Mouse (Mus musculus) ZHBTc4 (cell line): ENCODE data around the gene Ror2.
A peak's percentile ranks its signal among the peaks of the same experiment; 100 is the strongest.

Experiments
- DNase-seq: peaks from one replicate; pipeline ENCODE4 v3.0.0-alpha.2; 2011; ENCODE audit warnings: low read depth, low spot score

Gene Ror2

DNA sequence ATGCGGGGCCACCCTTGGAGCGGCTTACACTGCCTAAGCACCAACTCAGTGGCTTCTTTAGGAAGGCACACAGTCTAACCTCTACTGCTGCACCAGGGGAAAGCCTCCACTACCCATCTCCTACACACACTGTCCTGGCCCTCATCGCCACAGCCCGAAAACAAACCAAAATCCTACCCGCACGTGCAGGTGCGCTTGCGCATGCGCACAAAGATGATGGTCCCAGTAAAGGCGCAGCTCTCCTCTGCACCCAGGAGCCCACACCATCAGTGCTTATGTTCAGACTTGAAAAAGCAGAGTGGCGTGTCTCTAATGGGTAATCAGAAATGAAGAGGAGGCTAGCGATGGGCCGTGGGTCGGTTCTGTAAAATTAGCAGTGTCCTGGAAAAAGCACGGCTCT is 91.6 kb downstream of the Ror2 start:
- DNase-seq = peak; percentile 80

DNA sequence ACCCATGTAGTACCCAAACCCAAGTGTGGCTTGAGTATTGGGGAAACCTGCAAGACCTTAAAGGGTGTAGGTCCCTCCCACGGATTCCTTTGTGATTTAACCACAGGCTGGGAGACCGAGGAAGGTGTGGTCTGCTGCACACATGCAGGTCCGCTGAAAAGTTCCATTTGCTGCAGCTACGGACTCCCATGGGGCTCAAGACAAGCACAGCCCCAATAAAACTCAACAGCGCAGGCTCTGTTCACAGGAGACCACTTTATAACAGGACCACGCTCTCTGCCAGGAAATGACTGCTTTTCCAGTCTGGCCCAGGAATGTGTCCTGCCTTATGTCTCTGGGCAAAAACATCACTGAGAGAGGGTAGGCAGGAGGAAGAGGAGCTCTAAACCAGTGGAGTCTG is 92.2 kb downstream of the Ror2 start:
- DNase-seq = peak; percentile 74

DNA sequence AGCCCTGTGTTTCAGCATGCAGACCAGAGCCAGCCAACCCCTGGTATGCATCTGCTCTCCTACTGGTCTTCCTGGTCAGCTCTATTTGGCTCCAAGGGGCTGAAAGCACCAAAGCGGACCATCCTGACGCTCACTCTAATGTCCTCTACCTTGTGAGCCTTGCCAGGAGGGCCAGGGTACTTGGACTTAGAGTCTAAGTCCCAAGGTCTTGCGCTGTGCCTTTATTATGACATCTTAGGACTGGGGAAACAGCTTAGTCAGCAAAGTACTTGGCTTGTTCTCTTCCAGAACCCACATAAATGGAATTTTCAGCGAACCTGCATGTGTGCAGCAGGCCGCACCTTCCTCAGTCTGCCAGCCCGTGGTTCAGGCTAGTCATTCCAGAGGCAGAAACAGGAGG is 93.6 kb downstream of the Ror2 start:
- DNase-seq = no peak

DNA sequence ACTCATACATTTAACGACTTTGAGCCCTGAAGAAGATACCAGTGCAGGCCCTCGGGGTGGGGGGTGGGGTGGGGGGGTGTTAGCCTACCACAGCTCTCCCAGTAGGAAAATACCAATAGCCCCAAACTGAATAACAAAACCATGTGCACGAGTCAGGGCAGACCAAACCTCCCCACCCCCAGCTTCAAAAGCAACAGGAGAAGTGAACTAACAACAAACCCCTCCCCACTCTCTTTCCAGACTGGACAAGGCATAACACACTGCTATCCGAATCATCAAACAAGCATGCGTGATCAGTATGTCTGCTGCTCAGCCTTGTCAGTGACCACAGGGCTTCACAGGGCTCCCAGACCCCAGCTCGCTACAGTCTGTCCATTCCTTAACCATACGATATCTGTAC is 94.3 kb downstream of the Ror2 start:
- peak; percentile 73 for DNase-seq

DNA sequence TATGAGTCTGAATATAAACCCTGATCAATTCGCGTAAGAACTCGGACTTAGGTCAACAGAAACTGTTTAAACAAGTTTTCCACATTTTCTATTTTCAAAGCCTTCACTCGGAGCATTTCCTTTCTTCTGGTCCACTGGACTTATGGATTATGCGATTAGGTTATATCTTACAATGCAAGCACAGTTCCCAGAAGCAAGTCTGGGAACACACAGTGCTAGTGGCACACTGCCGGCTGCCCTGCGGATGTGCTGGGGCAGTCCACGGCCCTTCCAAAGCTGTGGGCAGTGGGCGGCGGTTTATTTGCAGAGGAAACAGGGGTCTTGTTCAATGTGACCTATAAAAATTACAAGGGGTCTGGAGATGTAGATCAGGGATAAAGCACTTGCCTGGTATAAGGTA is 97.0 kb downstream of the Ror2 start:
- DNase-seq = no peak

DNA sequence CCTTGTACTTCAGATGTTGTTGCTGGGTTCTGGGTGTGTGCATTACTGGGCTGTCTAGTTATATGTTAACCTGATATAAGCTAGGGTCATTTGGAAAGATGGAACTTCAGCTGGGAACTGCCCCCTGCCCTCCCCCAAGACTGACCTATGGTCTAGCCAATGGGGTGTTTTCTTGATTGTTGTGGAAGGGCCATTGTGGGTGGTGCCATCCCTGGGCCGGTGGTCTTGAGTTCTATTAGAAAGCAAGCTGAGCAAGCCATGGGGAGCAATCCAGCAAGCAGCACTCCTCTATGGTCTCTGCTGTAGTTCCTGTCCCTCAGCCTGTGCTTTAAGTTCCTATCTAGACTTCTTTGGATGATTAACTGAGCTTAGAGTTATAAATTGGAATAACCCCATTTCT is 101.1 kb downstream of the Ror2 start:
- DNase-seq = no peak

DNA sequence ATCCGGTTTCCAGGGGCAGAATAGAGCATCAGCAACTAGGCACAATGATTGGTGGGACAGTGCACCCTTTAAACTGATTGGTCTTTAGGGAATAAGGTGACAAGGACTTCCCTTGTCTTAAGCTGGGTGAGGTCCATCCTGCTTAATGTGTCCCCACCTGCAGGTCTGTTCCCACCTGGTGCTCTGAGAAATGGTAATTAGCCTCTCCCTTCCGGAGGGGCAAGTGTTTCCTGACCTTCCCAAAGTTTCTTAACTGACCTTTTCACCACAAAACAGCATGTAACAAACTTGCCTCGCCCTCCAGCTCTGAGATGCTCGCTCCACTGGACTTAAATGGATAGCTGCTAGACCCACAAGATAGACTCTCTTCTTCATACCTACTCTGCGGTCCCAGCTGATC is 101.8 kb downstream of the Ror2 start:
- DNase-seq = peak; percentile 95

DNA sequence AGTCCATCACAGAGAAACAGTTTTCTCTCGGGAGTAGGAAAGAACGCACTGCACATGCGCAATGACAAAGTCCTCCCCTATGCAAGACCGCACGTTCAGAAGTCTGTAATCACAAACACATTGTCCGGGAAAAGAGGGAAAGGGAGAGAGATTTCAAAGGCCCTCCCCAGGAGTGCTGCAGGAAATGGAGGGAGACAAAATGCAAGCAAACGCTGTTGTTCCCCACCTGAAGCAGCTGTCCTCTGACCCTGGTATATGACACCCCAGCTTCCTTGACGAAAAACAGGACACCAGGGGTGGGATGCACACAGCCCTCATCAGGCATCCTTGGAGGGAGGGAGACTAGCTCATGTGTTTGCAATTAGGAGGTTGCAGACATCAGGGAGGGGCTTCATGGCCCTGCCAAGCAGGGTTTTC is 102.8 kb downstream of the Ror2 start:
- DNase-seq = peak; percentile 78

DNA sequence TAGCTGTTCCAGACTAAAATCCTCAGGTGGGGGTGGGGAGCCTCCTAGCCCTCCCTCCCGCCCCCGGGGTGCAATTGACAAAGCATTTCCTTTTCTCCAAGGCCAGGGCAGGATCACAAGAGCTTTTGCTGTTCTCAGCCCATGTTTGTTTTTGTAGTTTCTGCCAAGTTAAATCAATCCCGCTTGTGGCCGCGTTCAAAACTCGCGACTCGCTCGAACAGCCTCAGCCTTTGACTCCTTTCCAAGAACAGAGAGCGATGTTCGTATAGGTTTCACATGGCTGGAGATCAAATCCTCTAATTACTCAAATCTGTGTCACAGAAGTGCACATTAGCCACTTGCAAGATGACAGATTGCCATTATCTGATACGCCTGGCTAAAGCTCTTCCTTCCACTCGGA is 107.3 kb downstream of the Ror2 start:
- peak; percentile 76 for DNase-seq

DNA sequence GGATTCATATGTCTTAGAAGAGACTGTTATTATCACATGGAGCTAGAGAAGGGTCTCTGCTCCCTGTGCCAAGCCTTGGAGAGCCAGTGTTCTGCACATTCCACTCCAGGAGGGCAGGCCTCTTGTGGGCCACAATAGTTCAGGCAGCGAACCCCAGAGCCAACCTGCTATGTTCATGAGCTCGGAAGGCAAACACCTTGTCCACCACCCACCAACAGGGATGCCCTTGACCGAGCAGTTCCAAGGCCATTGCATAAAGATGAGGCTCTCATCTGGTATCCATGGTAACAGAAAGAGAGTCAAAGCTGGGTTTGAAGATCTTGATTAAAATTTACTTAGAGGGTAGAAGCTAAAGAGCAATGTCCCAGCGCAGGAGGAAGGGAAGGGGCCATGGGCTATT is 107.8 kb downstream of the Ror2 start:
- DNase-seq = no peak

DNA sequence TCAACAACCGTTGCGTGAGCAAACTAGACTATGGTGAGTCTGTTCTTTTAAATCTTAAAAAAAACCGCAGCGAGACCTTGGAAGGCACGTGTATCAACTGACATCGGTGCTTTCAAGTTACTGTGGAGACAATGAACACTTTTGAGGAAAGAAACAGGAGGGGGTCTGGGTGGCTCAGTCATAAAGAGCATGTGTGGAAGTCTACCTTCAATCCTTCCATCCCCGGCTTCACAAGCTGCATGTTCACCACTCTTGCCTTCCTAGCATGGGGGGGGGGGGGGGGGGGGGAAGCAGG is 108.6 kb downstream of the Ror2 start:
- DNase-seq = no peak

DNA sequence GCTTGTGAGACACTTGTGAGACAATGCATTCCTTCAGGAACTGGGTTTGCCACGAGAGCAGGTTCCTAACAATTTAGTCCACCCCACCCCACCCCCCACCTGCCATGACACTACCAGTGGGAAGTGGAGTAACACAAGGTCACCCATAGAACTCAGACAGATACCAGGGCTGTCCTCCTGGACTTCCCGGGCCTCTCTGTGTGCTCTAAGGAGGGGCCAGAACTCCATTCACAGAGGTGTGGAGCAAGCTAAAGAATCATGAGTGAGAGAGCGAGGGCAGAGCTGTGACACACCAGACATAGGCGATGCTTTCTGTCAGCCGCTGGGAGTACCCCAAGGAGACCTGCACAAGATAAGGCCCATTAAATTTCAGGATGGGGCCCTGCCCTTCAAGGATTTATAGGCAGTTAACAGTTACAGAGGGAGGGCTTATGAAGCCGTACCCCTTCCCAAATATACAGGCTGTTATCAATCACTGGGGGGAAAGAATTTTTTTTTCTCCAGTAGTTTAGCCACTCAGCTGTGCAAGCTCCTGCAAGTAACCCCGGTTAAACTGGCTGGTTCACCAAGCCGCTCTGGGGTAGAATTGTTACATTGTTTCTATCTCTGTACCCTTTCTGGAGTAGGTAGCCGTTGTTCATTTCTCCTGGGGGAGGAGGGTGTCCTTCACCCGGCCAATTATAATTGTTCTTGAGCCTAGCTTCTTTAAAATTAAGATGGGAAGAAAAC is 109.1 kb downstream of the Ror2 start:
- DNase-seq = no peak

DNA sequence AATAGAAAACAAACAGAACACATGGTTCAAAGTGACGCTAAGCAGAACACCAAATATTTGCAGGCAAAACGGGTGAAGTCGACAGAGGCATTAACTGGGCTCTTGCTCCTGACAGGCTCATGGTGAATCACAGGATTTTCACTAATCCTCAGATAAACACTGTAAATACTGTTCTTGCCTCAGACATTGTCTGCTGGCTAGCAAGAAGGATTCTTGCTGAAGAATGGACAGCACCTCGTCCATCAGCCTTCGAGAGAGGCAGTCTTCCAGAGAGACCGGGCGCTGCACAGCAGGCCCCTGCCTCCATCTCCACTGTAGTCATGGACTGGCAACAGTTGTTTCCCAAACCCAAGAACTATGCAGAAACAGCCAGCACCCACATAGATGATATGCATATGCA is 110.9 kb downstream of the Ror2 start:
- no peak for DNase-seq

DNA sequence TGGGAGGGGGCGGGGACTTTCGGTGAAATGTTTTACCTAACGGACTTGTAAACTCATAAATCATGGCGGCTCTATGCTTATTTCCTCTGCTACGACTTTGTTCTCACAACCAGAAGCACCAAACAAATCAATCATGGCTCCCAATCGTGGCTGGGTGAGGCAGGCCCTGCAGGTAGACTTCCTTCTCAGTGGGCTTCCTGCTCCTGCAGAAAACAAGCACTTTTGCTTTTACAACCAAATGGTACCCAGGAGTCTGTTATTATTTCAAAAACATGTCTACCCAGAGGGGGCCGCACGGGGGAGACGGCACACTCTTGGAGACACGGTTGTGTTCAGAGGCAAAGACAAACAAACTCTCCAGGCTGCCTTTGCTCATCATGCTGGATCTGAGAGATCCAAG is 122.3 kb downstream of the Ror2 start:
- DNase-seq = no peak

DNA sequence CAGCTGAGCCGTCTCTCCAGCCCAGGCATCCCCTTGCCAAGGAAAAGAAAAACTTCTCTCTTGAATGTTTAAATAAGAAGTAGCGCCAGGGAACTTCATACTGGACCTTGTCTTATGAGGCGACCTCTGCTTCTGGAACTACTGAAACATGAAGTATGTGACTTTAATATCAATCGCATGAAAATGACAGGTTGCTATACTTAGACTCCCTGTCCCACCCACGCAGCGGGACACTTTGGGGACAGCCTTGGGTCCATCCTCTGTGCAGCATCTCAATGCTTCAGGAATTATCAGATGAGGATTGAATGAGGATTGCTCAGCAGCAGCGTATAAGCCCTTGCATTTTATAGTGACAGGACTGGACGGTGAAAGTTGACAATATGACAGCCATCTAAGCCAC is 122.9 kb downstream of the Ror2 start:
- no peak for DNase-seq

DNA sequence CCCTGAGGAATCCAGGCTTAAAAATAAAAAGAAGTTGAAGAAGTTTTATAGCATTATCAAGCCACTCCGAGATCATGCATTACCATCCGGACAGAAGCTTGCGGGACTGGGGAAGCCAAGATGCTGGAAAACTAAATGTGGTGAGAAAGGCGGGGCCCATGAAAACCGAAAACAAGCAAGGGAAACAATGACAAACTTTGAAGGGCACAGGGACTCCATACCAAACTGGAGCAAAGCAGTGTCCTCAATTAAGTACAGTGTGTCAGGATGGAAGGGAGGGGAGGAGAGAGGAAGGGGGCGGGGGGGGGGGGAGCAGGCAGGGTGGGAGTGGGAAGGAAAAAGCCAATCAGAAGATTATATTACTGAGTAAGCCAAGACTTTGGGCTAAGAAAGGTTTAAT is 126.4 kb downstream of the Ror2 start:
- peak; percentile 76 for DNase-seq

DNA sequence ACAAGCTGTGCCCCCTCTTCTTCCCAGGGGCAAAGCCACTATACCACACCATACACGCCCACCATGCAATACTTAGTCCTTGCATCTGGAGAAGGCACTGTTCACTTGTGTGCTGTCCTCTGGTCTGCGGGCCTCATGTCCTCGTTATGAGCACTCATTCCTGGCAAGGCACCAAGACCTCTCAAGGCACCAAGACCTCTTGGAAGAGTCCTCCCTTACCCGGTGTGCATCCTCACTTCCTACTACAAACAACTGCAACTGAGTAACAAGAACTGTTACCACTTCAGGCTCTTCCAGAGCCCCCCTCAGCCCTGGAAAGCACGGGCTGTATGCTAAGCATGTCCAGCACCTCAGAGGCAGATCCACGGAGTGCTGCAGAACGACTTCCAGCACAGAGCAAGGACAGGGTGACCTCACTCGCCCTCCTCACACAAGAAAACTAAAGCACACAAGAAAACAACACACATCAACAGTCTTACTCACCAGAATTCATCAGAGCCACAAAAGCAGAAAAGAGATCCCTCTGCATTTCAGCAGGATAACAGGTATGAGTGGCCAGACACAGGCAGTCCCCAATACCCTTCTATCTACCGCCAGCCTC is 127.4 kb downstream of the Ror2 start:
- no peak for DNase-seq

DNA sequence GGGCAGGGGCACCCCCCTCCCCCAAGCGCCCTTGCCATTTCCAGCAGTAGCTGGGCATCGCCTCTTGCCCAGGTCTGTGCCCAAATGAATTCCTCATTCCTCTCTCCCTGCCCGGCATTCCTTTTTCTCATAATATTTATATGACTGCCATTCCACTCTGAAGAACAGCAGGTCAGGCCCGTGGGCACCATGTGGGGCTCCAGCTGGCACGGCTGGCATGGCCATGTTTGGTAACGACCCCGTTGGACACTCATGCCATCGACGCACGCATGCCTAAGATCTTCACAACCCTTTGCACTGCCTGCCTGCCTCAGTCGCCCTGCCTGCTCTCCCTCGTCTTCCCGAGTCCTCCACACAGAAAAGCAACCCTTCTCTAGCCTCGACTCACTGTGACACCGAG is 129.0 kb downstream of the Ror2 start:
- DNase-seq = no peak

DNA sequence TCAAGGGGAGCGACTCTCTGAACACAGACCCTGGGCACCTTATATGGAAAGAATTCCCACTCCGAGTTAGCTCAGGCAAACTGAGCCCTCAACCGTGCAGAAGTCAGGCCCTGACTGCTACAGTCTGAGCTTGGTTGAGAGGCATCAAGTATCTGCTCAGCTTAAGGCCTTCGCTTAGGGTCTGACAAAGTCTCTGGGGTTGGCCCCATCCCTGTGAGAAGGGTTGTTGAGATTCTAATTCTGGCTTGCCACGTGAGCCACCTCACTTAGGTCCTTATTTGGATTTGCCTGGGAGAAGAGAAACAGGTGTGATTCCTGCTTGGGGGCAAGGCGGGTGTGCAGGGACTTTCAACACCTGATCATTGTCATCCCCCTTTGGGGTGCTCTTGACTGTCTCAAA is 129.6 kb downstream of the Ror2 start:
- no peak for DNase-seq

DNA sequence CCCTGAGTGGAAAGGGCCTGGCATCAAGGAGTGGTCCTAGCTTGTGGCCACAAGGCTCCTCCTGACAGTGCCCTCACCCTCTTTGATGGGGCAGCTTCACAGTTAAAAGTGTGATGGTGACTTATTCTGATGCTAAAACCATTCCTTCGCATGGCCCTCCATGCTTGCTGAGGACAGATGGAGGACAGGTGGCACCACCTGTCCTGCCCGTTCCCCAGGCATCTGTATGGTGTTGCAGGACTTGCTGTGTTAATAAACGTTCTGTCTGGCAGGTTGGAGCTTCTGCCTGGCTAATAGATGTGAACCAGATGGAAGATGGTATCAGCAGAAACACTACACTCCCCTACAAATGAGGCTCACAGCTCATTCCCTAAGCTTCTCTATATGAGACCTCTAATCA is 140.4 kb downstream of the Ror2 start:
- DNase-seq = no peak

DNA sequence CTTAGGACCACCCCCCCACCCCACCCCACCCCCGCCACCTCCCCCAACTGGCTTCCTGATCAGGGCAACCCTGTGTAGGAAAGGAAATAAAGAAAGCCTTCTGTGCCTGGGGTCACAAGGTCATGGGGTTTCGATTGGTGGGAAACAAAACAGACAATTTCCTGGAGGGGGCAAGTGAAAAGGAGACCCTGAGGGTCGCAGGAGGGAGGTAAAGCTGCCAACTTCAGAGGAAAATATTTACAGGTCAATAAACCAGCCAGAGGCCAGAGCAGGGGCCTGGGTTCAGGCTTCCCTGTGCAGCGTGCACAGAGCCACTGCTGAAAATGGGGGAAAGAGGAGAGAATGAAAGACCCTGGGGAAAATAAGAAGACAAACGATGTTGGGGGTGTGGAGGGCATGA is 142.8 kb downstream of the Ror2 start:
- no peak for DNase-seq

DNA sequence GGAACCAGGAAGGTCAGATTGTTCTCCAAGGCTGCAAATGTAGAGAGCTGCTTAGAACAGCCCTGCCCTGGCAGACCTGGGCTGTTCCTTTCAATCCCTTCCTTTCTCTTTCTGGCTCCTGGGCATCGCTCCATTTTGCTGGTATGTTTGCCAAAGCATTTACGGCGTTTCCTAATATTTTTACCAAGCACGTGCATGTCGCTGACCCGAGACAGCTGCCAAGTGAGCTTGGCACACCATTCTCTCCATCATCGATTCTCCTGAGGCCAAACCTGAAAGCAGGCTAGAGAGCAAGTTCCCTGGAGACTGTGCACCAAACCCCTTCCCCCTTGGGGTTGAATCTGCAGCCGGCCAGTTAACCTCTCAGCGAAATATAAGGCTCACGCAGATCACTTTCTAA is 143.7 kb downstream of the Ror2 start:
- DNase-seq = no peak

DNA sequence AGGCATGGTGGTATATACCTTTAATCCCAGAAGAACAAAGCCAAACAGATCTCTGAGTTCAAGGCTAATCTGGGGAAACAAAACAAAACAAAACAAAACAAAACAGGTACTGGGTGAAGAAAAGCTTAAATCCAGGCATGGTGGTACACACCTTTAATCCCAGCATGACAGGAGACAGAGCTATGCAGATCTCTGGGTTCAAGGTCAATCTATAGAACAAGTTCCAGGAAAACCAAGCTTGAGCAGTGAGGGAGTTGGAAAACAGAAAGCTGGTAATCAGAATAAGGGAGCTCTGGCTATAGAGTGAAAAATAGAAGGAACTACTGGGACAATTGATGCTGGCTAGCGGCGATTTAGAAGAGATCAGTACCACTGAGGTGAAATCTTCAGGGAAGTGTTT is 145.6 kb downstream of the Ror2 start:
- peak; percentile 55 for DNase-seq

DNA sequence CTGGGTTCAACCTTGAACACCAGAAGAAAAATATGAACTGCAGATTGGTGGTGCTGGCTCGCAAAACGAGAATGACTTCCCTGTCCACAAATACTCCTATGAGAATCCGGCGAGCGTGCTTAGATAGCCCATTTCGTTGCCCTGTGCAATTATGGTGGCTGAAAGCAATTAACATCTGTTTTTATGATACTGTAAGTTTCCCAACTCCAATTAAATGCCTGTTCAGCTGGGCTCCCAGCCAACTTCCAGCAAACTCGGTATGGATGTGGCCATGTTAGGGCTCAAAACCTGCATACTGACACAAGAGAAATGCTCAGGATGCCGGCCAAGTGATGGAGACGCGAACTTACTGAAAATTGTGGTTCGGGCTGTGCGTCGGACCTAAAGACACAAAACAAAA is 155.4 kb downstream of the Ror2 start:
- DNase-seq = no peak
